Mouse (Mus musculus) kidney, embryonic 15.5 days (tissue): ENCODE results near the gene Yy1. TPM values are rescaled to one million over a fixed set of nuclear protein-coding genes. Genes with fewer than 3 reads are reported as not detected.

ENCODE experiments used
- ATAC-seq: fragments of 200-750 bp; cut with Nextera tagmentation; replicated peaks from 2 replicates; pipeline ENCODE4 v1.8.0; 2017; ENCODE audit warnings: moderate TSS enrichment; ENCODE audit not compliant: low FRiP score
- H3K27ac ChIP-seq: fragments of 300-500 bp; sonication (generic); 2 replicates; pipeline ENCODE4 v1.5.1; 2015; ENCODE audit warnings: mild to moderate bottlenecking, inconsistent platforms
- H3K27me3 ChIP-seq: fragments of 300-500 bp; sonication (generic); 2 replicates; pipeline ENCODE4 v1.6.1; 2015; ENCODE audit warnings: inconsistent platforms
- H3K36me3 ChIP-seq: fragments of 300-500 bp; sonication (generic); 2 replicates; pipeline ENCODE4 v1.6.1; 2015; ENCODE audit warnings: inconsistent platforms
- H3K4me1 ChIP-seq: fragments of 300-500 bp; sonication (generic); 2 replicates; pipeline ENCODE4 v1.6.1; 2015; ENCODE audit warnings: inconsistent platforms
- H3K4me2 ChIP-seq: fragments of 300-500 bp; sonication (generic); 2 replicates; pipeline ENCODE4 v1.6.1; 2015; ENCODE audit warnings: moderate library complexity, mild to moderate bottlenecking, inconsistent platforms
- H3K4me3 ChIP-seq: fragments of 300-500 bp; sonication (generic); replicated peaks from 2 replicates; pipeline ENCODE4 v1.5.1; 2015; ENCODE audit warnings: mild to moderate bottlenecking, inconsistent platforms
- H3K9ac ChIP-seq: fragments of 300-500 bp; sonication (generic); 2 replicates; pipeline ENCODE4 v1.6.1; 2015; ENCODE audit warnings: mild to moderate bottlenecking, inconsistent platforms
- H3K9me3 ChIP-seq: fragments of 300-500 bp; sonication (generic); replicated peaks from 2 replicates; pipeline ENCODE4 v1.6.1; 2016; ENCODE audit warnings: inconsistent platforms
- WGBS: fragments of 180-500 bp; shearing (Covaris S2); methylation state at CpG from one replicate; pipeline ENCODE4 v1.1.7; 2015; ENCODE audit warnings: mixed read lengths; 5-methylcytosine and 5-hydroxymethylcytosine counted together
- polyA plus RNA-seq: library from polyadenylated mRNA; unstranded; fragments of >200 nt; fragmentation: Nextera tagmentation; extraction: Ambion mirVana; gene quantifications from 2 replicates; pipeline ENCODE4 v1.2.1, GENCODE M21; 2015

Gene Yy1
- polyA plus RNA-seq, 1 experiment from 2014 or later, result 19.1 TPM

- Histone ChIP-seq H3K27ac (no peak overlapping the region), H3K4me2 (no peak overlapping the region), H3K9ac (no peak overlapping the region), H3K4me3 (no peak overlapping the region), H3K36me3 (peaks cover 15% of the 10 kb centered on the region), H3K4me1 (0 out of 2 replicates have a peak, but pooled peaks cover 2% of the 10 kb centered on the region), H3K9me3 (no peaks in the 10 kb centered on the region), H3K27me3 (no peaks in the 10 kb centered on the region)
- ATAC-seq, result no peak
- 79% methylated on average over 4 of the region's 4 CpGs for WGBS
Observed at GRCm38 (mm10) chr12:108849488-108850022, 56.8 kb downstream of the Yy1 start.

GRCm38 (mm10) chr12:108850129-108850528 is 57.4 kb downstream of the Yy1 start:
- 38% methylated on average over 8 of the region's 8 CpGs for WGBS
- Histone ChIP-seq H3K27ac (no peak overlapping the region), H3K36me3 (peaks cover 9% of the 10 kb centered on the region), H3K4me1 (0 out of 2 replicates have a peak, but pooled peaks cover 2% of the 10 kb centered on the region), H3K9ac (no peak overlapping the region), H3K4me2 (no peak overlapping the region), H3K4me3 (no peak overlapping the region), H3K27me3 (no peaks in the 10 kb centered on the region), H3K9me3 (no peaks in the 10 kb centered on the region)
- no peak for ATAC-seq

- no peak for ATAC-seq
- H3K9me3 ChIP-seq, result no peaks in the 10 kb centered on the region
- 0 out of 2 replicates have a peak, but pooled peaks cover 2% of the 10 kb centered on the region for H3K4me1 ChIP-seq
- WGBS, result 81% methylated on average over 8 of the region's 8 CpGs
- H3K27ac ChIP-seq, result no peak overlapping the region
- H3K36me3 ChIP-seq, result peaks cover 2% of the 10 kb centered on the region; the same call in 1 of the 2 replicates
- no peaks in the 10 kb centered on the region for H3K27me3 ChIP-seq
- no peak overlapping the region for H3K4me2 ChIP-seq
- H3K9ac ChIP-seq, result no peak overlapping the region
- H3K4me3 ChIP-seq, result no peak overlapping the region
Observed at GRCm38 (mm10) chr12:108850886-108851285, 58.1 kb downstream of the Yy1 start.

GRCm38 (mm10) chr12:108852822-108853221 is 60.0 kb downstream of the Yy1 start:
- H3K27me3 ChIP-seq, result no peaks in the 10 kb centered on the region
- H3K9ac ChIP-seq, result no peak overlapping the region
- ATAC-seq, result no peak
- no peak overlapping the region for H3K27ac ChIP-seq
- no peak overlapping the region for H3K4me3 ChIP-seq
- peaks cover 14% of the 10 kb centered on the region for H3K4me1 ChIP-seq
- H3K36me3 ChIP-seq, result 0 out of 2 replicates have a peak, but pooled peaks cover 2% of the 10 kb centered on the region
- H3K4me2 ChIP-seq, result no peak overlapping the region
- no peaks in the 10 kb centered on the region for H3K9me3 ChIP-seq
- WGBS, result 87% methylated on average over 8 of the region's 8 CpGs

- Histone ChIP-seq H3K27ac (no peak overlapping the region), H3K9me3 (no peaks in the 10 kb centered on the region), H3K36me3 (peaks cover 6% of the 10 kb centered on the region), H3K4me1 (peaks cover 19% of the 10 kb centered on the region), H3K4me3 (no peak overlapping the region), H3K9ac (no peak overlapping the region), H3K27me3 (no peaks in the 10 kb centered on the region), H3K4me2 (no peak overlapping the region)
- WGBS, result 90% methylated on average over 10 of the region's 10 CpGs
- ATAC-seq, result no peak
Observed at GRCm38 (mm10) chr12:108855081-108855480, 62.3 kb downstream of the Yy1 start.

- Histone ChIP-seq H3K9me3 (no peaks in the 10 kb centered on the region), H3K27me3 (no peaks in the 10 kb centered on the region), H3K36me3 (peaks cover 17% of the 10 kb centered on the region), H3K4me2 (no peak overlapping the region), H3K9ac (no peak overlapping the region), H3K4me3 (no peak overlapping the region), H3K4me1 (peaks cover 17% of the 10 kb centered on the region), H3K27ac (no peak overlapping the region)
- WGBS, result 74% methylated on average over 8 of the region's 8 CpGs
- ATAC-seq, result no peak
Observed at GRCm38 (mm10) chr12:108856186-108856585, 63.4 kb downstream of the Yy1 start.

GRCm38 (mm10) chr12:108857109-108857508 is 64.3 kb downstream of the Yy1 start:
- Histone ChIP-seq H3K27me3 (no peaks in the 10 kb centered on the region), H3K27ac (peak overlapping the region; percentile 76), H3K36me3 (peaks cover 27% of the 10 kb centered on the region), H3K4me1 (peaks cover 17% of the 10 kb centered on the region), H3K4me2 (no peak overlapping the region), H3K9me3 (no peaks in the 10 kb centered on the region), H3K4me3 (no peak overlapping the region), H3K9ac (no peak overlapping the region)
- ATAC-seq, result no peak
- WGBS, result 69% methylated on average over 7 of the region's 7 CpGs

- no peak overlapping the region for H3K4me2 ChIP-seq
- no peaks in the 10 kb centered on the region for H3K9me3 ChIP-seq
- WGBS, result 62% methylated on average over 7 of the region's 7 CpGs
- H3K36me3 ChIP-seq, result peaks cover 32% of the 10 kb centered on the region
- no peak overlapping the region for H3K9ac ChIP-seq
- H3K4me3 ChIP-seq, result no peak overlapping the region
- no peaks in the 10 kb centered on the region for H3K27me3 ChIP-seq
- peaks cover 17% of the 10 kb centered on the region for H3K4me1 ChIP-seq
- H3K27ac ChIP-seq, result peak overlapping the region; percentile 76
- ATAC-seq, result no peak
Observed at GRCm38 (mm10) chr12:108857589-108858184, 64.9 kb downstream of the Yy1 start.

- no peaks in the 10 kb centered on the region for H3K9me3 ChIP-seq
- 83% methylated on average over 5 of the region's 5 CpGs for WGBS
- H3K36me3 ChIP-seq, result peaks cover 40% of the 10 kb centered on the region
- no peaks in the 10 kb centered on the region for H3K27me3 ChIP-seq
- peak overlapping the region; percentile 76 for H3K27ac ChIP-seq
- H3K4me3 ChIP-seq, result no peak overlapping the region
- H3K4me2 ChIP-seq, result no peak overlapping the region
- ATAC-seq, result no peak
- no peak overlapping the region for H3K9ac ChIP-seq
- peaks cover 17% of the 10 kb centered on the region for H3K4me1 ChIP-seq
Observed at GRCm38 (mm10) chr12:108858486-108858885, 65.7 kb downstream of the Yy1 start.

GRCm38 (mm10) chr12:108865007-108865494 is 72.3 kb downstream of the Yy1 start:
- 82% methylated on average over 6 of the region's 6 CpGs for WGBS
- no peak for ATAC-seq
- H3K27ac ChIP-seq, result no peak overlapping the region

GRCm38 (mm10) chr12:108869575-108869974 is 76.8 kb downstream of the Yy1 start:
- Histone ChIP-seq H3K27me3 (no peaks in the 10 kb centered on the region), H3K4me2 (no peak overlapping the region), H3K9ac (no peak overlapping the region), H3K4me3 (no peak overlapping the region), H3K27ac (no peak overlapping the region), H3K4me1 (no peaks in the 10 kb centered on the region), H3K9me3 (no peaks in the 10 kb centered on the region), H3K36me3 (peaks cover 89% of the 10 kb centered on the region)
- no peak for ATAC-seq
- 89% methylated on average over 2 of the region's 2 CpGs for WGBS

More at GRCm38 (mm10) chr12:108865007-108865494, 72.3 kb downstream of the Yy1 start:
- H3K4me3 ChIP-seq, result no peak overlapping the region
- no peaks in the 10 kb centered on the region for H3K4me1 ChIP-seq
- peaks cover 97% of the 10 kb centered on the region for H3K36me3 ChIP-seq
- H3K9ac ChIP-seq, result no peak overlapping the region
- H3K4me2 ChIP-seq, result no peak overlapping the region
- H3K27me3 ChIP-seq, result no peaks in the 10 kb centered on the region
- no peaks in the 10 kb centered on the region for H3K9me3 ChIP-seq
